Mouse (Mus musculus) limb, embryonic 15.5 days (tissue): Measurements from ENCODE around the gene Rreb1. TPM values are rescaled to one million over a fixed set of nuclear protein-coding genes. Genes with fewer than 3 reads are reported as not detected.

Experiments
- ATAC-seq: fragments of 200-750 bp; cut with Nextera tagmentation; 2 replicates; pipeline ENCODE4 v1.8.0; 2017; ENCODE audit warnings: low read depth, moderate TSS enrichment; ENCODE audit not compliant: insufficient number of reproducible peaks, low FRiP score, low TSS enrichment
- H3K27ac ChIP-seq: fragments of 300-500 bp; sonication (generic); 2 replicates; pipeline ENCODE4 v1.5.1; 2015; ENCODE audit warnings: moderate library complexity, mild to moderate bottlenecking, inconsistent platforms
- H3K27me3 ChIP-seq: fragments of 300-500 bp; sonication (generic); 2 replicates; pipeline ENCODE4 v1.6.1; 2015; ENCODE audit warnings: inconsistent platforms
- H3K36me3 ChIP-seq: fragments of 300-500 bp; sonication (generic); 2 replicates; pipeline ENCODE4 v1.6.1; 2015; ENCODE audit warnings: inconsistent platforms
- H3K4me1 ChIP-seq: fragments of 300-500 bp; sonication (generic); 2 replicates; pipeline ENCODE4 v1.6.1; 2015; ENCODE audit warnings: inconsistent platforms
- H3K4me2 ChIP-seq: fragments of 300-500 bp; sonication (generic); 2 replicates; pipeline ENCODE4 v1.6.1; 2015; ENCODE audit warnings: mild to moderate bottlenecking, inconsistent platforms
- H3K4me3 ChIP-seq: fragments of 300-500 bp; sonication (generic); 2 replicates; pipeline ENCODE4 v1.5.1; 2015; ENCODE audit warnings: mild to moderate bottlenecking, inconsistent platforms
- H3K9ac ChIP-seq: fragments of 300-500 bp; sonication (generic); 2 replicates; pipeline ENCODE4 v1.6.1; 2015; ENCODE audit warnings: inconsistent platforms
- H3K9me3 ChIP-seq: fragments of 300-500 bp; sonication (generic); 2 replicates; pipeline ENCODE4 v1.6.1; 2016; ENCODE audit warnings: inconsistent platforms
- WGBS: fragments of 180-500 bp; shearing (Covaris S2); methylation state at CpG from one replicate; pipeline ENCODE4 v1.1.7; 2015; 5-methylcytosine and 5-hydroxymethylcytosine counted together
- polyA plus RNA-seq: library from polyadenylated mRNA; unstranded; fragments of >200 nt; fragmentation: Nextera tagmentation; extraction: Ambion mirVana; gene quantifications from 2 replicates; pipeline ENCODE4 v1.2.1, GENCODE M21; 2015

The Rreb1 gene
- polyA plus RNA-seq, 1 experiment from 2014 or later = 13.5 TPM

GRCm38 (mm10) chr13:37886024-37886423, 107.8 kb downstream of the Rreb1 start:
- H3K36me3 ChIP-seq = peaks cover 13% of the 10 kb centered on the region; the same call in 1 of the 2 replicates
- 0 out of 2 replicates have a peak, but pooled peaks cover 6% of the 10 kb centered on the region for H3K4me1 ChIP-seq
- WGBS = 91% methylated on average over 6 of the region's 6 CpGs
- ATAC-seq = no peak
- H3K4me2 ChIP-seq = no peak overlapping the region
- no peaks in the 10 kb centered on the region for H3K27me3 ChIP-seq
- H3K9me3 ChIP-seq = no peaks in the 10 kb centered on the region
- no peak overlapping the region for H3K27ac ChIP-seq
- no peak overlapping the region for H3K9ac ChIP-seq
- H3K4me3 ChIP-seq = no peak overlapping the region

- 78% methylated on average over 8 of the region's 8 CpGs for WGBS
- H3K9me3 ChIP-seq = no peaks in the 10 kb centered on the region
- peaks cover 80% of the 10 kb centered on the region for H3K36me3 ChIP-seq
- H3K4me1 ChIP-seq = no peaks in the 10 kb centered on the region
- no peak overlapping the region for H3K4me2 ChIP-seq
- H3K27ac ChIP-seq = no peak overlapping the region
- ATAC-seq = no peak
- no peak overlapping the region for H3K9ac ChIP-seq
- H3K27me3 ChIP-seq = no peaks in the 10 kb centered on the region
- H3K4me3 ChIP-seq = no peak overlapping the region
Measured at GRCm38 (mm10) chr13:37894756-37895155, 116.6 kb downstream of the Rreb1 start.

- Histone ChIP-seq H3K4me3 (no peak overlapping the region), H3K27ac (no peak overlapping the region), H3K4me2 (no peak overlapping the region), H3K4me1 (no peaks in the 10 kb centered on the region), H3K27me3 (no peaks in the 10 kb centered on the region), H3K36me3 (peaks cover 81% of the 10 kb centered on the region), H3K9me3 (no peaks in the 10 kb centered on the region), H3K9ac (no peak overlapping the region)
- 87% methylated on average over 6 of the region's 6 CpGs for WGBS
- no peak for ATAC-seq
Measured at GRCm38 (mm10) chr13:37895564-37896254, 117.5 kb downstream of the Rreb1 start.

- Histone ChIP-seq H3K9ac (no peak overlapping the region), H3K27me3 (no peaks in the 10 kb centered on the region), H3K4me2 (no peak overlapping the region), H3K4me1 (no peaks in the 10 kb centered on the region), H3K36me3 (peaks cover 86% of the 10 kb centered on the region), H3K9me3 (no peaks in the 10 kb centered on the region), H3K27ac (no peak overlapping the region), H3K4me3 (no peak overlapping the region)
- ATAC-seq = no peak
- 94% methylated on average over 1 of the region's 1 CpGs for WGBS
Measured at GRCm38 (mm10) chr13:37896423-37896822, 118.2 kb downstream of the Rreb1 start.

- Histone ChIP-seq H3K9me3 (no peaks in the 10 kb centered on the region), H3K27me3 (no peaks in the 10 kb centered on the region), H3K9ac (no peak overlapping the region), H3K36me3 (peaks cover 74% of the 10 kb centered on the region), H3K27ac (no peak overlapping the region), H3K4me2 (no peak overlapping the region), H3K4me3 (no peak overlapping the region), H3K4me1 (no peaks in the 10 kb centered on the region)
- 82% methylated on average over 5 of the region's 5 CpGs for WGBS
- no peak for ATAC-seq
Measured at GRCm38 (mm10) chr13:37898772-37899171, 120.6 kb downstream of the Rreb1 start.

- WGBS = 80% methylated on average over 3 of the region's 3 CpGs
- no peak overlapping the region for H3K4me2 ChIP-seq
- peaks cover 60% of the 10 kb centered on the region for H3K36me3 ChIP-seq
- no peaks in the 10 kb centered on the region for H3K27me3 ChIP-seq
- H3K9ac ChIP-seq = no peak overlapping the region
- H3K27ac ChIP-seq = no peak overlapping the region
- H3K4me1 ChIP-seq = peaks cover 3% of the 10 kb centered on the region
- H3K9me3 ChIP-seq = no peaks in the 10 kb centered on the region
- ATAC-seq = no peak
- H3K4me3 ChIP-seq = no peak overlapping the region
Measured at GRCm38 (mm10) chr13:37903036-37903435, 124.8 kb downstream of the Rreb1 start.

GRCm38 (mm10) chr13:37903476-37903875, 125.3 kb downstream of the Rreb1 start:
- Histone ChIP-seq H3K4me2 (no peak overlapping the region), H3K27ac (no peak overlapping the region), H3K4me1 (peaks cover 8% of the 10 kb centered on the region), H3K4me3 (no peak overlapping the region), H3K27me3 (no peaks in the 10 kb centered on the region), H3K9me3 (no peaks in the 10 kb centered on the region), H3K9ac (no peak overlapping the region), H3K36me3 (peaks cover 62% of the 10 kb centered on the region)
- 96% methylated on average over 4 of the region's 4 CpGs for WGBS
- ATAC-seq = no peak

GRCm38 (mm10) chr13:37904436-37904835, 126.2 kb downstream of the Rreb1 start:
- WGBS = 75% methylated on average over 6 of the region's 6 CpGs

GRCm38 (mm10) chr13:37908061-37908460, 129.9 kb downstream of the Rreb1 start:
- no peaks in the 10 kb centered on the region for H3K9me3 ChIP-seq
- 57% methylated on average over 9 of the region's 9 CpGs for WGBS
- peaks cover 67% of the 10 kb centered on the region for H3K36me3 ChIP-seq
- H3K27ac ChIP-seq = peak overlapping the region; percentile 50
- no peak overlapping the region for H3K4me2 ChIP-seq
- no peak overlapping the region for H3K4me3 ChIP-seq
- no peaks in the 10 kb centered on the region for H3K27me3 ChIP-seq
- no peak overlapping the region for H3K9ac ChIP-seq
- peaks cover 18% of the 10 kb centered on the region for H3K4me1 ChIP-seq
- no peak for ATAC-seq

More at GRCm38 (mm10) chr13:37904436-37904835, 126.2 kb downstream of the Rreb1 start:
- Histone ChIP-seq H3K9ac (no peak overlapping the region), H3K4me3 (no peak overlapping the region), H3K4me2 (no peak overlapping the region), H3K27me3 (no peaks in the 10 kb centered on the region), H3K4me1 (peaks cover 14% of the 10 kb centered on the region), H3K27ac (no peak overlapping the region; the same call in 1 of the 2 replicates), H3K9me3 (no peaks in the 10 kb centered on the region), H3K36me3 (peaks cover 63% of the 10 kb centered on the region)
- ATAC-seq = no peak

- H3K36me3 ChIP-seq = peaks cover 71% of the 10 kb centered on the region
- H3K9ac ChIP-seq = no peak overlapping the region
- peak overlapping the region; percentile 50 for H3K27ac ChIP-seq
- no peaks in the 10 kb centered on the region for H3K27me3 ChIP-seq
- H3K4me3 ChIP-seq = no peak overlapping the region
- H3K4me2 ChIP-seq = no peak overlapping the region
- peaks cover 18% of the 10 kb centered on the region for H3K4me1 ChIP-seq
- no peak for ATAC-seq
- H3K9me3 ChIP-seq = no peaks in the 10 kb centered on the region
- 65% methylated on average over 6 of the region's 6 CpGs for WGBS
Measured at GRCm38 (mm10) chr13:37908493-37908892, 130.3 kb downstream of the Rreb1 start.

GRCm38 (mm10) chr13:37909225-37909624, 131.0 kb downstream of the Rreb1 start:
- H3K4me3 ChIP-seq = no peak overlapping the region
- no peak overlapping the region for H3K4me2 ChIP-seq
- no peak overlapping the region for H3K27ac ChIP-seq
- no peak overlapping the region for H3K9ac ChIP-seq
- peaks cover 72% of the 10 kb centered on the region for H3K36me3 ChIP-seq
- H3K27me3 ChIP-seq = no peaks in the 10 kb centered on the region
- no peak for ATAC-seq
- peaks cover 18% of the 10 kb centered on the region for H3K4me1 ChIP-seq
- WGBS = 61% methylated on average over 2 of the region's 2 CpGs
- no peaks in the 10 kb centered on the region for H3K9me3 ChIP-seq

GRCm38 (mm10) chr13:37912011-37912410, 133.8 kb downstream of the Rreb1 start:
- Histone ChIP-seq H3K4me3 (no peak overlapping the region), H3K36me3 (peaks cover 68% of the 10 kb centered on the region), H3K27me3 (no peaks in the 10 kb centered on the region), H3K9ac (no peak overlapping the region), H3K9me3 (no peaks in the 10 kb centered on the region), H3K4me2 (no peak overlapping the region), H3K4me1 (peaks cover 16% of the 10 kb centered on the region), H3K27ac (no peak overlapping the region)
- ATAC-seq = no peak
- 73% methylated on average over 6 of the region's 6 CpGs for WGBS
